ENCODE assay signal across 8 mouse cellular contexts in the genomic region with DNA sequence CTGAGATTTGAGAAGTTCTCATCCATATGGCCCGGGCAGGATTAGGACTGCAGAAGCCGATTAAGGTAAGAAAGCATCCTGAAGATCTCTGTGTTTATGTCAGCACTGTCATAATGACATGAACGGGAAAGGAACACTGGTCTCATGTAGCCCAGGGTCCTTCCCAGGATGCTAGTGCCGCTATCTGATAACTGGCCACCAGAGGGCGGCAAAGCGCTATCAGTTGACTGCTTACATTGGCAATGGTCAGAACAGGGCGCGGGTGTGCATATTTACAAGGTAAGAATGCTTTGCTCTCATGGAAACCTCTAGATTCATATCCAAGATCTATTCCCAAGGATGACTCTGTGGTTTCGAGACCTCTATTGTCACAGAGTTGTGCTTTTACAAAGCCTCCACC. TPM values are rescaled to one million over a fixed set of nuclear protein-coding genes. Genes with fewer than 3 reads are reported as not detected.
DNase-seq lines count a peak whose midpoint lies in the region; ATAC-seq and TF ChIP-seq lines count a peak whose summit lies in the region.

No protein-coding gene starts in this region.

- no peaks in the 10 kb centered on the region for H3K27me3 ChIP-seq in heart, adult 2 months (ENCODE audit: control insufficient read depth, insufficient read depth, low read length)
- H3K27me3 ChIP-seq in kidney, embryonic 16.5 days (ENCODE audit: insufficient read depth, low read length) = no peaks in the 10 kb centered on the region
- H3K27me3 ChIP-seq in limb, embryonic 15.5 days = no peaks in the 10 kb centered on the region
- H3K27me3 ChIP-seq in neural tube, embryonic 11.5 days (ENCODE audit: control insufficient read depth, insufficient read depth, low read length) = no peaks in the 10 kb centered on the region
- H3K27me3 ChIP-seq in testis, adult 2 months (ENCODE audit: control insufficient read depth, insufficient read depth, low read length) = no peaks in the 10 kb centered on the region

- no peak overlapping the region for H3K4me2 ChIP-seq in kidney, embryonic 16.5 days (replicated peaks; ENCODE audit: low read depth, low read length)
- no peak overlapping the region for H3K4me2 ChIP-seq in limb, embryonic 15.5 days
- H3K4me2 ChIP-seq in neural tube, embryonic 11.5 days (ENCODE audit: low read depth) = no peak overlapping the region

- peak; percentile 94 for TF ChIP-seq CTCF in heart, adult 2 months (IDR thresholded peaks at IDR 0.05)
- peak; percentile 98 for TF ChIP-seq CTCF in testis, adult 2 months (IDR thresholded peaks at IDR 0.05; ENCODE audit: control insufficient read depth, insufficient read depth, insufficient replicate concordance, low read depth, low read length)

- H3K9me3 ChIP-seq in kidney, embryonic 16.5 days (ENCODE audit: low read length) = no peaks in the 10 kb centered on the region
- no peaks in the 10 kb centered on the region for H3K9me3 ChIP-seq in limb, embryonic 15.5 days
- no peaks in the 10 kb centered on the region for H3K9me3 ChIP-seq in neural tube, embryonic 11.5 days (ENCODE audit: control insufficient read depth, low read length)

- H3K36me3 ChIP-seq in heart, adult 2 months (ENCODE audit: control insufficient read depth, insufficient read depth, low read length) = no peaks in the 10 kb centered on the region
- H3K36me3 ChIP-seq in kidney, embryonic 16.5 days (ENCODE audit: insufficient read depth, low read length) = no peaks in the 10 kb centered on the region
- H3K36me3 ChIP-seq in limb, embryonic 15.5 days = no peaks in the 10 kb centered on the region
- H3K36me3 ChIP-seq in neural tube, embryonic 11.5 days (ENCODE audit: control insufficient read depth, insufficient read depth, low read length) = no peaks in the 10 kb centered on the region
- H3K36me3 ChIP-seq in testis, adult 2 months (ENCODE audit: control insufficient read depth, insufficient read depth, low read length) = no peaks in the 10 kb centered on the region

- 0 out of 2 replicates have a peak, but pooled peaks have one; percentile 52 for TF ChIP-seq EP300 in heart, adult 2 months (IDR thresholded peaks at IDR 0.05; ENCODE audit: insufficient read depth, low read depth, low read length)

- H3K79me2 ChIP-seq in heart, adult 2 months (replicated peaks; ENCODE audit: control insufficient read depth, insufficient read depth, low read length) = no peaks in the 10 kb centered on the region

- ATAC-seq in kidney, embryonic 16.5 days (ENCODE audit: low FRiP score, low TSS enrichment) = peak; percentile 71; the same call in 1 of the 2 replicates
- ATAC-seq in limb, embryonic 15.5 days (ENCODE audit: insufficient number of reproducible peaks, low FRiP score, low TSS enrichment, low read depth) = peak; percentile 40; the same call in 1 of the 2 replicates
- peak; percentile 71 for ATAC-seq in neural tube, embryonic 11.5 days (ENCODE audit: insufficient read depth, low FRiP score, low TSS enrichment)

- WGBS in heart, adult 2 months = 6% methylated on average over 9 of the region's 9 CpGs
- WGBS in kidney, embryonic 16.5 days = 13% methylated on average over 9 of the region's 9 CpGs
- WGBS in limb, embryonic 15.5 days = 10% methylated on average over 9 of the region's 9 CpGs
- WGBS in neural tube, embryonic 11.5 days = 12% methylated on average over 9 of the region's 9 CpGs

- intact Hi-C loops in heart, adult 2 months (cut with DNase I) = loop anchor here (1.0 to 10.0 kb wide), 6 partner anchors 37 to 484 kb away; partner anchors contain the start of gene Ces1a

- H3K4me1 ChIP-seq in heart, adult 2 months (ENCODE audit: control insufficient read depth, insufficient read depth, low read length) = no peaks in the 10 kb centered on the region
- H3K4me1 ChIP-seq in kidney, embryonic 16.5 days (ENCODE audit: insufficient read depth, low read length) = no peaks in the 10 kb centered on the region
- no peaks in the 10 kb centered on the region for H3K4me1 ChIP-seq in limb, embryonic 15.5 days
- no peaks in the 10 kb centered on the region for H3K4me1 ChIP-seq in neural tube, embryonic 11.5 days (ENCODE audit: control insufficient read depth, insufficient read depth, low read length)
- H3K4me1 ChIP-seq in testis, adult 2 months (ENCODE audit: control insufficient read depth, insufficient read depth, low read length) = peaks cover 4% of the 10 kb centered on the region; the same call in 1 of the 2 replicates

- TF ChIP-seq POLR2A in heart, adult 2 months (IDR thresholded peaks at IDR 0.05; ENCODE audit: insufficient read depth, low read depth, low read length) = no peak
- no peak for TF ChIP-seq POLR2A in testis, adult 2 months (IDR thresholded peaks at IDR 0.05; ENCODE audit: control insufficient read depth, low read depth, low read length)

- peak; percentile 9 to 68 for DNase-seq in spleen, adult 18-20 months
- DNase-seq in spleen, adult 12 weeks (ENCODE audit: low spot score) = no peak
- peak; percentile 82 for DNase-seq in embryo, embryonic 9.5 days (ENCODE audit: extremely low spot score)
- DNase-seq in heart, adult 2 months = peak; percentile 69 to 87
- peak; percentile 90 for DNase-seq in neural tube, embryonic 11.5 days (ENCODE audit: low spot score)

- no peak overlapping the region for H3K4me3 ChIP-seq in heart, adult 2 months
- H3K4me3 ChIP-seq in kidney, embryonic 16.5 days (ENCODE audit: low read length) = no peak overlapping the region
- H3K4me3 ChIP-seq in limb, embryonic 15.5 days = no peak overlapping the region
- H3K4me3 ChIP-seq in neural tube, embryonic 11.5 days (ENCODE audit: low read depth, low read length) = no peak overlapping the region
- no peak overlapping the region for H3K4me3 ChIP-seq in testis, adult 2 months (ENCODE audit: control insufficient read depth, low read depth, low read length)

- H3K27ac ChIP-seq in heart, adult 2 months = no peak overlapping the region
- H3K27ac ChIP-seq in kidney, embryonic 16.5 days (ENCODE audit: low read length) = no peak overlapping the region
- H3K27ac ChIP-seq in limb, embryonic 15.5 days = no peak overlapping the region
- H3K27ac ChIP-seq in neural tube, embryonic 11.5 days (ENCODE audit: low read depth, low read length) = no peak overlapping the region
- no peak overlapping the region for H3K27ac ChIP-seq in testis, adult 2 months (ENCODE audit: control insufficient read depth, insufficient read depth, low read depth, low read length)

- no peak overlapping the region for H3K9ac ChIP-seq in heart, adult 2 months (ENCODE audit: low read depth, low read length)
- no peak overlapping the region for H3K9ac ChIP-seq in kidney, embryonic 16.5 days (replicated peaks; ENCODE audit: low read length)
- H3K9ac ChIP-seq in limb, embryonic 15.5 days = no peak overlapping the region
- H3K9ac ChIP-seq in neural tube, embryonic 11.5 days (ENCODE audit: low read length) = no peak overlapping the region

RNA-seq across cellular contexts. Expression of gene Ces1a, which starts 36.6 kb away (rescaled TPM):
- not detected for total RNA-seq in heart, adult 2 months (2021)
- not detected in 2 replicates for polyA plus RNA-seq in heart, adult 2 months (2012; rRNA removed)
- polyA plus RNA-seq in kidney, embryonic 16.5 days (2015; fragmentation: Nextera tagmentation; extraction: Ambion mirVana) = not detected in 2 replicates
- polyA plus RNA-seq in limb, embryonic 15.5 days (2015; fragmentation: Nextera tagmentation; extraction: Ambion mirVana) = not detected in 2 replicates
- not detected in 2 replicates for polyA plus RNA-seq in neural tube, embryonic 11.5 days (2014; fragmentation: Nextera tagmentation; extraction: Ambion mirVana)
- 1.5 TPM in 2 replicates for polyA plus RNA-seq in testis, adult 2 months (2012; rRNA removed)

RNA-seq across cellular contexts. Expression of gene Slc6a2, which starts 51.6 kb away (rescaled TPM):
- under 1 TPM; 0.08 to 0.14 TPM for total RNA-seq in heart, adult 2 months (2021)
- 0.18 and 0.23 TPM in 2 replicates for polyA plus RNA-seq in heart, adult 2 months (2012; rRNA removed)
- 0.64 and 1.4 TPM in 2 replicates for polyA plus RNA-seq in kidney, embryonic 16.5 days (2015; fragmentation: Nextera tagmentation; extraction: Ambion mirVana)
- 0.11 and 0.19 TPM in 2 replicates for polyA plus RNA-seq in limb, embryonic 15.5 days (2015; fragmentation: Nextera tagmentation; extraction: Ambion mirVana)
- polyA plus RNA-seq in neural tube, embryonic 11.5 days (2014; fragmentation: Nextera tagmentation; extraction: Ambion mirVana) = not detected in 2 replicates
- polyA plus RNA-seq in testis, adult 2 months (2012; rRNA removed) = 0.02 and 0.05 TPM in 2 replicates
